Mouse (Mus musculus) E14TG2a.4 (cell line): ENCODE data around the gene Hyal2.

ENCODE experiments used
- CTCF ChIP-seq: conservative IDR thresholded peaks from 2 replicates; pipeline ENCODE4 v1.5.1; 2014; ENCODE audit warnings: low read length
- NANOG ChIP-seq: IDR thresholded peaks from 2 replicates; pipeline ENCODE4 v1.6.1; 2014; ENCODE audit warnings: borderline replicate concordance, low read length, mixed read lengths
- POU5F1 ChIP-seq: IDR thresholded peaks from 2 replicates; pipeline ENCODE4 v1.6.1; 2014; ENCODE audit warnings: low read length, borderline replicate concordance

DNA sequence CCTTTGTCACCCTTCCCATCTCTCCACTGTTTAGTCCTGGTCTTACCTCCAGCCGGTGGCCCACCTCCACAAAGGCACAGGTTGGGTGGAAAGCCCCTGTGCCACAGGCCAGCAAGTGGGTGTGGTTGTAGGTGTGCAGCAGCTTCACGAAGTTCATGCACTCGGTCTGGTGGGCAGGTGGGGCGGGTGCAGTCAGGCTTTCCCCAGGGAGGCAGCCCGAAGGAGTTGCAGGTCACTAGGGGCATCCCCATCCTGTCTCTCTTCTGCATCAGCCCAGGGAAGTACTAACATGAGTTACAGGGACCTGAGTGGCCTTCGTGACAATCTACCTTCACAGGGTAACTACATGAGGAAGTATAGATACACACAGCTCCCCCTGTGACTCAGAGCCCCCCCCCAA is 35.5 kb downstream of the Hyal2 start:
- TF ChIP-seq CTCF: no peak
- TF ChIP-seq NANOG: no peak
- TF ChIP-seq POU5F1: no peak
